Mouse (Mus musculus) erythroblast, embryonic 14.5 days (primary cell): ENCODE measurements at regions not wholly inside any gene's neighbourhood (a gene's known extent, or its start where the extent isn't known, plus 50 kb on each side); places are given as distances from the start of the nearest gene placed in this dataset.

Experiments used
- H3K27me3 ChIP-seq: 2 replicates; pipeline ENCODE4 v1.6.1; 2012; ENCODE audit warnings: inconsistent platforms; ENCODE audit not compliant: control insufficient read depth
- H3K36me3 ChIP-seq: 2 replicates; pipeline ENCODE4 v1.6.1; 2012; ENCODE audit warnings: mild to moderate bottlenecking, inconsistent platforms; ENCODE audit not compliant: control insufficient read depth
- H3K4me1 ChIP-seq: 2 replicates; pipeline ENCODE4 v1.6.1; 2012; ENCODE audit warnings: inconsistent platforms; ENCODE audit not compliant: control insufficient read depth
- H3K4me3 ChIP-seq: replicated peaks from 2 replicates; pipeline ENCODE3; 2012; ENCODE audit warnings: moderate library complexity, mild to moderate bottlenecking, inconsistent platforms
- H3K9me3 ChIP-seq: 2 replicates; pipeline ENCODE4 v1.6.1; 2012; ENCODE audit warnings: low read length, inconsistent platforms, mixed read lengths; ENCODE audit not compliant: control insufficient read depth
- GATA1 ChIP-seq: IDR thresholded peaks from 2 replicates; pipeline ENCODE4 v1.6.1; 2012; ENCODE audit warnings: low read length, inconsistent platforms, mixed read lengths
- TAL1 ChIP-seq: IDR thresholded peaks from 3 replicates; pipeline ENCODE4 v1.6.1; 2012; ENCODE audit warnings: low read length, inconsistent platforms, mixed read lengths

GRCm38 (mm10) chr6:100019016-100019415, 268.3 kb downstream of the Rybp start:
- TF ChIP-seq GATA1, result no peak
- no peak for TF ChIP-seq TAL1
- peaks cover 4% of the 10 kb centered on the region for H3K27me3 ChIP-seq
- no peaks in the 10 kb centered on the region for H3K4me1 ChIP-seq
- no peak overlapping the region for H3K4me3 ChIP-seq
- no peaks in the 10 kb centered on the region for H3K36me3 ChIP-seq
- no peaks in the 10 kb centered on the region for H3K9me3 ChIP-seq

GRCm38 (mm10) chr6:100013949-100014348, 273.3 kb downstream of the Rybp start:
- H3K27me3 ChIP-seq, result peaks cover 18% of the 10 kb centered on the region
- H3K9me3 ChIP-seq, result no peaks in the 10 kb centered on the region
- TF ChIP-seq TAL1, result no peak
- TF ChIP-seq GATA1, result no peak

DNA sequence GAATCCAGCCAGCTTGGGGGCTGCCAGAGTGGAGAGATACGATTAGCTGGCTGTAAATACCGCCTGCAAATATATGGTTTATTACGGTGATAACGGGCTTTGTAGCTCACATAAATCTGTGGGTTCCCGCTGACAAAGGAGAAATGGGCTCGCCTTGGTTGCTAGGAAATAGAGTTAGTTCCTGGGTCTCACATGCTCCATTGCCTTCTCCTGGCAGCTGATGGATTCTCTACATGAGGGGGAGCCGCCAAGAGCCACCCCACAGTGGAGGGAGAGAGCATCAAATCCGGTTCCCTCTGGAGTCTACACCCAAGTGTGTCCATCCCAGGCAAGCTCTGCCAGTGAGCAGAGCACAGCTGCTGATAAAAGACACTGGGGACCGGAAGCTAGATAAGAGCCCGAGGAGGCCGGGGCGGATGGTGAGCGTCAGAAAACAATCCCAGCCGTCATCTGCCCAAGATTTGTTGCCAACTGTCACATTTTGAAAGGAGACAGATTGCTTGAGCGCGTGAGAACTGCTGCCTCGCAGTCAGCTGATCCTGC, 275.7 kb downstream of the Rybp start:
- Histone ChIP-seq H3K27me3 (peaks cover 18% of the 10 kb centered on the region), H3K4me3 (no peak overlapping the region), H3K4me1 (no peaks in the 10 kb centered on the region), H3K9me3 (no peaks in the 10 kb centered on the region), H3K36me3 (no peaks in the 10 kb centered on the region)
- TF ChIP-seq GATA1 (no peak), TAL1 (no peak)

More at GRCm38 (mm10) chr6:100013949-100014348, 273.3 kb downstream of the Rybp start:
- no peaks in the 10 kb centered on the region for H3K4me1 ChIP-seq
- no peak overlapping the region for H3K4me3 ChIP-seq
- no peaks in the 10 kb centered on the region for H3K36me3 ChIP-seq

GRCm38 (mm10) chr6:100010954-100011481, 276.3 kb downstream of the Rybp start:
- H3K36me3 ChIP-seq, result no peaks in the 10 kb centered on the region
- no peaks in the 10 kb centered on the region for H3K4me1 ChIP-seq
- H3K9me3 ChIP-seq, result no peaks in the 10 kb centered on the region
- TF ChIP-seq GATA1 (no peak), TAL1 (no peak)
- H3K4me3 ChIP-seq, result no peak overlapping the region
- peaks cover 18% of the 10 kb centered on the region for H3K27me3 ChIP-seq

DNA sequence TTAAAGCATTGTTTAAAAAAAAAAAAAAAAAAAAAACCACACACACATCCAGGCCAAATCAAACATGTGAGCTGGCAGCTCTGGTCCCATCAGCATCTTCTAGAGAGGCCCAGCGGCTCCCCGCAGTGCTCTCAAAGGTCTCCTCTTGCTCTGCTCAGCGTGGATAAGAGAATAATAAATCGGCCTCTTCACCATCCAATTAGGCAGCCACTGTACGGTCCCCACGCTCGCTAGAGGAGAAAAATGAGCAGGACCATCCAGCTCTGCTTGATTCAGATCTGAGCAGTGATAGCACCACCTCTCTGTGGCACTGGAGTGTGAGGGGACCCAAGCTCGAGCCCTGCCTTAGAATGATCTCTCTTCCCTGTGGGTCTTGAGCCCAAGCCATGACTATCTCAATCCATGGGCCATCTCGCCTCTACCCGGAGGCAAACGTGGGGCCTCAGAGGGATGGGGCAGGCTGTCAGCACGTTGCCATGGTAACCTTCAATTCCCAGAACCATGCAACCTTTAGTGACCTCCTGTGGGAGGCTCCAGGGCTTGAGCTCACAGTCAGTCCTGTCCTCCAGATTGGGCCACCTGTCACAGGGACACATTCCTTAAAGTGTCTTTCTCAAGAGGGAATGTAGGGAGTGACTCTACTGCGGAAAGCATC, 273.6 kb upstream of the Prok2 start:
- Histone ChIP-seq H3K9me3 (no peaks in the 10 kb centered on the region), H3K4me1 (no peaks in the 10 kb centered on the region), H3K27me3 (no peaks in the 10 kb centered on the region), H3K36me3 (no peaks in the 10 kb centered on the region), H3K4me3 (no peak overlapping the region)
- TF ChIP-seq GATA1 (no peak), TAL1 (no peak)

DNA sequence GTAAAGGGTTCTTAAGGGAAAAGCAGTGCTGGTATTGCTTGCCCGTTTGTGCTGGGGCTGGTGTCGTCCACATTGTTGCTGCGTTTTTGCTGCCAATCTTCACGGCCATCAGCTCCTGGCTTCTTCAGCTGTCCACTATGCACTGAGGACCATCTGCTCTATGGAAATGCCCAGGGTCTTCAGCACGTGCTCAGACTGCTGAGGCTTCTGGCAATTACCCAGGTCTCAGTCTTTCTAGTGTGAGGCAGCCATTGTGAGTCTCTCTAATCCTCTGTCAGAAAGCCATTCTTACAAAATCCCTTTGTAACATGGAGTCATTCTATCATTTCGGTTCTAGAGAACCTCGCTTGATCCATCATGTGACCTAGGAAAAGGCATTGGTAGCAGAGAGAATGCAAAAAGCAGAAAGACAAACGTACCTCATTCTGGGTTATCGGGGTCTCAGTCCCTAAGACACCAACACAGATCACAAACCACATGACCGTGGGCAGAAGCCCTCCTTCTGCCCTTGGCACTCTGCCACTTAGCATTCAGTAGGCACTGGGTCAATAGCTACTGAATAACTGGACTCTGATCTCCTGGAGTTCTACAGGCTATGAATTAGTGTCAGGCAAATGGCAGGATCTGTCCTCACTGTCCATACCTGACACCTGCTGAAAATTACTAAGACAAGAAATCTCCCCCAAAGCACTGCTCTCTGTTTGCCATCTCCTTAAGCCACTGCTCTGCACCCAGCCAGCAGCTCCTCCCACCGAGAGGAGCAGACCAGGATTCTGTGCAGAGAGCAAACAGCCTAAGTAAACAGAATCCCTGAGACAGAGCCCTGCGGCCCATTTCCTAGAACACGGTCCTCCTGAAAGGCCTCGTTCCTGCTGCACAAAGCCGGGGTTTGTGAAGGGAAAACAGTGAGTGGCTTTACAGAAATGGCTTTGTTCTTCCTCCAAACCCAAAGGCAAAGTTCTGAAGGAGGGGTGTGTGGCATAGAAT, 270.1 kb upstream of the Prok2 start:
- TF ChIP-seq GATA1 (no peak), TAL1 (no peak)
- Histone ChIP-seq H3K4me1 (no peaks in the 10 kb centered on the region), H3K4me3 (no peak overlapping the region), H3K36me3 (no peaks in the 10 kb centered on the region), H3K9me3 (no peaks in the 10 kb centered on the region), H3K27me3 (no peaks in the 10 kb centered on the region)

- Histone ChIP-seq H3K36me3 (no peaks in the 10 kb centered on the region), H3K9me3 (no peaks in the 10 kb centered on the region), H3K4me3 (no peak overlapping the region), H3K27me3 (no peaks in the 10 kb centered on the region), H3K4me1 (no peaks in the 10 kb centered on the region)
- TF ChIP-seq GATA1 (no peak), TAL1 (no peak)
These were observed 267.8 kb upstream of the Prok2 start for GRCm38 (mm10) chr6:99994026-99994425.

GRCm38 (mm10) chr6:99991079-99991478, 264.9 kb upstream of the Prok2 start:
- Histone ChIP-seq H3K4me1 (no peaks in the 10 kb centered on the region), H3K4me3 (no peak overlapping the region), H3K27me3 (no peaks in the 10 kb centered on the region), H3K9me3 (no peaks in the 10 kb centered on the region), H3K36me3 (no peaks in the 10 kb centered on the region)
- TF ChIP-seq TAL1 (no peak), GATA1 (no peak)

DNA sequence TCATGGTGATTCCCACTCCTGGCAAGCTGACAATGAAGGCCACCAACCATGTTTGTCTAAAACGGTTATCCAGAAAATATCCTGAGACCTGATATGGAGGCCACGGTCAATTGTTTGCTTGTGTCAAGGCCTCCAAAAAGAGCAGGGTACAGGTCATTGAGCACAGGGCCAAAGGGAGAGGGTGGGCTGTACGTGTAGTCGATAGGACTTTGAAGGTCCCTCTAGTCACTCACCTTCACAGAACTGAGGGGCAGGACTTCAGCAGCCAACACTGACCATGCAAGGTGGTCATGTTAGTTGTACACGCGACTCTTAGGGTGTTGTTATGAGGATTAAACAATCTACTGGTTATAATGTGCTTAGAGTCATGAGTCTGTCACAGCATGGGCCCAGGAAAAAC, 264.4 kb upstream of the Prok2 start:
- H3K4me1 ChIP-seq, result no peaks in the 10 kb centered on the region
- TF ChIP-seq TAL1, result no peak
- TF ChIP-seq GATA1, result no peak
- no peaks in the 10 kb centered on the region for H3K9me3 ChIP-seq
- no peak overlapping the region for H3K4me3 ChIP-seq
- H3K27me3 ChIP-seq, result no peaks in the 10 kb centered on the region
- H3K36me3 ChIP-seq, result no peaks in the 10 kb centered on the region
